Mouse (Mus musculus): ENCODE measurements around the gene Chmp5.

Chmp5 gene

DNA sequence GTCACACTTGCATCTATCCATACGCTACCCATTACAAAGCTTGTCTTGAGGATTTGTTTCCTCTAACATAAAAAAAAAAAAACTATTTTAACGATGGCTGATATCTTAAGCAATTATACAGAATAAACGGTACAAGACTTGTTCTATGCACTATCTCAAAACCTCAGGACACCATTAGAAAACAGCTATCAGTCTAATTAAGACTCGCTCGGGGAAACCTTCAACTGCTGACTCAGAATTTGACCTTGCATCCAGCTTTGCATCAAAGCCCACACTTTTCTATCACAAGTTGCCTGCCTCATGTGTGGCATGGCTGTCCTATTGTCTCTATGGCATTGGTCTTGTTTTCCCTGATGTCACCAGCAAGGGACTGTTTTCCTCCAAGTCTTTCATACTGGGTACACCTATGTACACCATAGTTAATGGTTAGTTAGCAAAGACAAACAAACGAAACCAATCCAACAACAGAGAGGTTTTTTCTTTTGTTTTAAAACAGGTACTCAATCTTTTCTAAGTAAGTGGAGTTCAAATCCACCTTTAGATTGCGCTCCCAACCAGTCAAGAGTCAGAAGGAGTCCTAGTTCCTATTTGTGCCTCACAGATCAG, 1.6 kb upstream of the Chmp5 start:
- no peak for DNase-seq (ENCODE audit: low read depth)

DNA sequence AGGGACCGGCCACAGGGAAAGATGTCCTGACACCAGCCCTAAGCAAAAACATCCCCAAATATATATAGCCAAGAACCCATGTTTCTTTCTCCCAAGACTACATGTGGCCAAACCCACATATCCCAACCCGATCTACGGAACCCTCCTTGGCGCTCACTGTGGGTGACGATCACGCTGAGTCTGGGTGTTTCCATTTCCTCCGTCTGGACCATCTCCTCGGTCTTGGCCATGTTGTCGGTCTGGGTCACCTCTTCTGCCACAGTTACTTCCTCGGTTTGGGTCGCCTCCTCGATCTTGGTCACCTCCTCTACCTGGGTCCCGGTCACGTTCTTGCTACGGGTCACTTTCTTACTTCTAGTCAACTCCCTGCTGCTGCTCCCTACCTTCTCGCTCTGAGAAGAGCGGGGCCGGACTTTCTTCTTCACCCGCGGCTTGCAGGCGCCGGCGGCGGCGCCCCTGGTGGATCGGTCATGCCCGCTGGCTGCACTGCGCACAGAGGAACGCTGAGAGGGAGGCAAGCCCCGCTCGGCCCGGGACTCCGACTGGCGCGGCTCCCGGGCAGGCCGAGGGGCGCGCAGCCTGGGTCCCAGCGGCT, 545 bp upstream of the Chmp5 start:
- peak; percentile 34 for DNase-seq (ENCODE audit: low read depth)

DNA sequence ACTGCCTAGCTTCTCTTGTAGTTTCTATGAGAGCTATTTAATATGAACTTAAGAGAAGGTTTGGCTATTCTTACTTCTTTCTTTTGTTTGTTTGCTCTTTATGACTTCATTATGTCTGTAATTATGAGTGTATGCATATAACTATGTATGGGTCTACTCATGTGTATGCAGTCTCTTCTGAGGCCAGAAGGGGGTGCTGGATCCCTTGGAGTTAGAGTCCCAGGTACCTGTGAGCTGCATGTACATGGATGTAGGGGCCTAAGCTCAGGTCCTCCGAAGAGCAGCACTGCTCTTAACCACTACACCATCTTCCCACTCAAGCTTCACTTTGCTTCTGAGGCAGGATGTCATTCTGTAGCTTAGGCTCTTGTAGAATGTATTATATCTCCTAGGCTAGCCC, 5.3 kb downstream of the Chmp5 start:
- peak; percentile 38 for DNase-seq (ENCODE audit: low read depth)

- DNase-seq (ENCODE audit: low read depth) = no peak
Observed at GRCm38 (mm10) chr4:40955942-40956341, 7.7 kb downstream of the Chmp5 start.

DNA sequence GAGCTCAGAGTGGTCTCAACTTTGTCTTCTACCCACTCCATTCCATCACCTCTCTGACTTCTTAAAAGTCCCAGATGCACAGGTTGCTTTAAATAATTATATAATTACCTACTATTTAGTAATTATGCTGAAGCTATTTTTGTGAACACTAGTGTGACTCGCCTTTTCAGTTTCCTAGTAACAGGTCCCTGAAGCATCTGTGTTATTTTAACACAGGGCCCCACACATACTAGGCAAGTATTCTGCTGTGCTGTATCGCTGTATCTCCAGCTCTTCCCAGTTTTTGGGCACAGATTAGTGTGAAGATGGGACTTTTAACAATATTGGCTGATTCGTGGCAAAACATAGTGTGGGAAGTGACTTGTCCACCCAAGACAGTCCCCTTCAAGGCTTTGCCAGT, 15.3 kb downstream of the Chmp5 start:
- DNase-seq (ENCODE audit: low read depth) = no peak

DNA sequence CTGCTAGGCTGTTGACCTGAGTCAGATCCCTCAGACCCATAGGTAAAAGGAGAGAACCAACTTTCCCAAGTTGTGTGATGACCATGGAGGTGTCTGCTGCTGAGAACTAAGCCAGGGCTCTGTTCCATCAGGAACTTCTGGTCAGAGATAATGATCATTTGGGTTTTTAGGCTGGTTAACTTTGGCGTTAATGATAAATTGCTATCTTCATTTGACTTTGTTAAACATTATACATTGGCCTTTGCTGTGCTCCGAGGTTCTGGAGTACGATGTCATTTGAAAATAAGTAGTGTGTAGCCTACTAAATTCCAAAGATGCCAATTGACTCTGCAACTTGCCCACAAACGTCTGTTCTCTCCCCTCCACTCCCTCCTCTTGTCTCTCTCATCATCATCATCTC, 21.0 kb downstream of the Chmp5 start:
- DNase-seq (ENCODE audit: low read depth) = no peak

GRCm38 (mm10) chr4:40969781-40970591, 21.8 kb downstream of the Chmp5 start:
- peak; percentile 7 for DNase-seq (ENCODE audit: low read depth)

GRCm38 (mm10) chr4:40970592-40970841, 22.3 kb downstream of the Chmp5 start:
- DNase-seq (ENCODE audit: low read depth) = no peak

DNA sequence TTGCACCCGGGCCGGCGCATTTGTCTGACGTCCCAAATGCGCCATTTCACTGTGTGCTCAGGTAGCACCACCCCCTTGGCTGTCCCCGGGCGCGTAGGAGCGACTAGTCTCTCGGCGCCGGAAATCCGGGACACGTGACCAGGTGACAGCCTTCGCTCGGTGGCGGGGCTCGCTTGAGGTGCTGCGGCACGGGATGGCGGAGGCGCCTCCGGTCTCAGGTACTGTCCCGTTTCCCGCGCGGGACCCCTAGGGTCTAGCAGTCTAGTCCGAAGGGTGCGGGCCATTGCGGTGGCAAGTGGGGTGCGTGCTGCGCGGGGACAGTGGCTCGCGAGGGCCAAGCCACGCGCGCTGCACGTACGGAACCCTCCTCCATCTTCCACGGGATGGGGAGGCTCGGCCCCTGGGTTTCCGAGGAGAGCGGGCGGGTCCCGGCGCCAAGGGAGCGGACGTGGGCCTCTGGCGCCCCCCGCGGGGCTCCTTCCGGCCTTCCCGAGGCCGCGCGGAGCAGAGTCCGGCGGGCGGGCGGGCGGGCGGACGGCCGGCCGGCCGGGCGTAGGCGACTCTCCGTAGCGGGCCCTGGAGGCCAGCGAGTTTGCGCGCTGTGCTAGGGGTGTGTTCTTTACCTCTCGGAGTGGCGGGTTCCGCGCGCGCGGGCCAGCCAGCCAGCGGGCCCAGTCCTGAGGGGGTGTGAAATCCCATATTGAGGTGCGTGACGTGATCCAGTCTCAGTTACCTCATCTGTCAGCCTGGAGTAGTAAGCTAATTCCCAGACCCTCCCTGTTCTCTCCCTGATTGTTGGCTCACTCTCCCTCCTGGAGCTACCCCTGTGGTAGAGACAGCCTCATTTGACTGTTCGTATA, 22.9 kb downstream of the Chmp5 start, which contains the start of gene Nfx1:
Gene Nfx1 (plus strand): TSS at position 65 of the 860 bp plus-strand sequence.
- peak; percentile 94 for DNase-seq (ENCODE audit: low read depth)

DNA sequence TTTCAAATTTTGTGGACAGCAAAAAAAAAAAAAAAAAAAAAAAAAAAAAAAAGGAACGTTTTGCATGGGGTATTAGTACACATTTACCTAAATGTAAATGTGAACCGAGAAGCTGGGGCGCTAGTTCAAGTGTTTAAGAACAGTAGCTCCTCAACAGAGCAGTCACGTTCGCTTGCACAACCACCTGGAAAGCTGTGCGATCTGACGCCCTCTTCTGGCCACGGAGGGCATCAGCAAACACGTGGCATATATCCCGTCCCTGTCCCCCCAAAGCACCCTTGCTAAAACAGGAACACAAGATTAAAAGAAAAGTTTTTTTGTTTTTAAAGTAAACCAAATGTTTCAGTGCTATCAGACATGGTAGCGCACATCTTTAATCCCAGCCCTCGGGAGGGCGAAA, 23.5 kb downstream of the Chmp5 start:
- DNase-seq (ENCODE audit: low read depth) = peak; percentile 65

DNA sequence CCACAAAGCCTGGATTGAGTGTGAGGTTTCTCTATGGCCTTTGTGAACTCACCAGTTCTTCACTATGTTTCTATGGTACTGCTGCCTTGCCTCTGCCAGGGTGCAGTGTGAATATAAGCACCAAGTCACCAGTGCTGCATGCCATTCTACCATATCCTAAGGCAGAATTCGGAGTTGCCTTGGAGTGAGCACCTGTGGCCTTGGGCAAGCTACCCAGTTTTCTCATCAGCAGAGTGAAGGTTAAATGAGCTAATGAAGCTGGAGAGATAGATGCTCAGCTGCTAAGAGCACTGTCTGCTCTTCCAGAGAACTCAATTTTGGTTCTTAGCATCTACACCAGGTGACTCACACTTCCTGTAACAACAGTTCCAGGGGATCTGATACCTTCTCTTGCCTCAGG, 25.8 kb downstream of the Chmp5 start:
- no peak for DNase-seq (ENCODE audit: low read depth)

DNA sequence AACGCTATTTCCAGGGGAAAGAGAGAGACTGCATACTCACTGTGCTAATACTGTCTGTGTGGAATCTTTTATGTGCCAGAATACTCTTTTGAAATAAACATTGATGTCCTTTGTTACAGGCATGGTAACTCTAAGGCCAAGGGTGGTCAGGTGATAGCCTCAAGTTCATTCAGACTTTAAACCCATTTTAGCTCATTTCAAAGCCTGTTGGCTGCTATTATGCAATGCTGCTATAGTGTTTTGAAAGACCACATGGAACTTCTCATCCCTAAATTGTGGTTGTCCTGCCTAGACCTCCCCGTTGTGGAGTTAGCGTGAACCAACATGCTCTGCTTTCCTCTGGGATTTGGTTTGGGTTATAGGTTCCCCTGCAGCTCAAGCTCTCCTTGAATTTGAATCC, 27.5 kb downstream of the Chmp5 start:
- DNase-seq (ENCODE audit: low read depth) = no peak

DNA sequence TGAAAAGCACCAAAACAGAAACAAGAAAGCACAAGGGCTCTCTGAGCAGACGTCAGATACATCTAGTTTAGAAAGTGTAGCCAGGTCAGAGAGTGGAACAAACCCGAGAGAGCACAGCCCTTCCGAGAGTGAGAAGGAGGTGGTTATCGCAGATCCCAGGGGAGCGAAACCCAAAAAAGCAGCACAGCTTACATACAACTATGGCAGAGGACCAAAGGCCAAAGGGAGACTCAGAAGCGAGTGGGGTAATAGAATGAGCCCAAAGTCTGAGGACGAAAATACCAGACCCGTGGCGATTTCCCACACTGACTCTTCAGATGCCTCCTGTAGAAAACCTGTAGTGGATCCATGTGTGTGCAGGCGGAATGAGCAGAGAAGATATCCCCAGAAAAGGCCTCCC, 28.4 kb downstream of the Chmp5 start:
- no peak for DNase-seq (ENCODE audit: low read depth)

- no peak for DNase-seq (ENCODE audit: low read depth)
Observed at GRCm38 (mm10) chr4:40979430-40979829, 31.2 kb downstream of the Chmp5 start.

DNA sequence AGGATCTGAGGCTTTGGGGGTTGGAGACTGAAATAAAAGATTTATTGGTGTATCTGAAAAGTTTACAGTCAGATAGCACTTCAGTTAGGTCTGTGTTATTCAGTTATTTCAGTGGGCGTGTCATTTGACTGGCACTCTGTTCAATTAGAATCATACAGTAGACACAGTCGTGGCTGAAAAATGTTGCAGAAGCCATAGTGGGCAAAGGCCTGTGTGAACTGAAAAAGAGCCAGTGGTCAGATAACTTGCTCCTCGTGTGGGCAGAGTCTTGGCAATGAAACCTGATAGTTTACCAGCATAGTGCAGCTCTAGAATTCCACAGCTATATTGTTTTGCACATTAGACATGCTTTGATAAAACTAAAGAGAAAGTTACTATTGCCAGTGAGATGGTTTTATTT, 34.3 kb downstream of the Chmp5 start:
- DNase-seq (ENCODE audit: low read depth) = peak; percentile 40

DNA sequence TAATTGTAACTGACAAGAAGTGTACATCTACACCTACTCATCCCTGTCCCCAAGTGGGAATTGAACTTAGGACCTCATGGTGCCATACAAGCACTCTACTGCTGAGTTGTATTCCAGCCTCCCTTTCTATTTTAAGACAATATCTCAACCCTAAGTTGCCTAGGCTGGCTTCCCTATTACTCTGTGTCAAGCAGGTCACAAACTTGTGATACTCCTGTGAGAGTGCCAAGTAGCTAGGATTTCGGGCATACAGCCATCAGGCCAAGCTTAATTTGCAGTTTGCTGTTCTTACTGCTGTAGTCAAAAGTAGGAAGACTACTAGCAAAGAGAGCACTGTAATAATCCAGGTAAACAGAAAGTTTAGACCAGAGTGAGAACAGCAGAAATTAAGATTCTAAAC, 35.5 kb downstream of the Chmp5 start:
- no peak for DNase-seq (ENCODE audit: low read depth)

DNA sequence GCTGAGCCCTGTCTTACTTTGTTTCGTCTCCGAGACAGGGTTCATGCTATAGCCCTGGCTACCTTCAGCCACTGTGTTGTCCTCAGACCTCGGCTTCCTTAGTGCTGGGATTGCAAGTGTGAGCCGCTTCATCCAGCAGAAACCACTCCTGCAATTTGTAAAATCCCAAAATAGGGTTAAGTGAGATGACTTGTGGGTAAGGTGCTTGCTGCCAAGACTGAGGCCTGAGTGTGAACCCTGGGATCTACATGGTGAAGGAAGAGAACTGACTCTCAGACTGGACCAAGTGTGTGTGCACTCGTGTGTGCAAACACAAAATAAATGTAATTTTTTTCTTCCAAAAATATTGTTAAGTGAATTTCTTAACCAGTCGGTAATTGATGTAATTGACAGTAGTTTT, 41.4 kb downstream of the Chmp5 start:
- DNase-seq (ENCODE audit: low read depth) = no peak

- no peak for DNase-seq (ENCODE audit: low read depth)
Observed at GRCm38 (mm10) chr4:40996302-40996701, 48.1 kb downstream of the Chmp5 start.

- DNase-seq (ENCODE audit: low read depth) = no peak
Observed at GRCm38 (mm10) chr4:40997916-40998315, 49.7 kb downstream of the Chmp5 start.

- no peak for DNase-seq (ENCODE audit: low read depth)
Observed at GRCm38 (mm10) chr4:41000271-41000670, 52.1 kb downstream of the Chmp5 start.

DNA sequence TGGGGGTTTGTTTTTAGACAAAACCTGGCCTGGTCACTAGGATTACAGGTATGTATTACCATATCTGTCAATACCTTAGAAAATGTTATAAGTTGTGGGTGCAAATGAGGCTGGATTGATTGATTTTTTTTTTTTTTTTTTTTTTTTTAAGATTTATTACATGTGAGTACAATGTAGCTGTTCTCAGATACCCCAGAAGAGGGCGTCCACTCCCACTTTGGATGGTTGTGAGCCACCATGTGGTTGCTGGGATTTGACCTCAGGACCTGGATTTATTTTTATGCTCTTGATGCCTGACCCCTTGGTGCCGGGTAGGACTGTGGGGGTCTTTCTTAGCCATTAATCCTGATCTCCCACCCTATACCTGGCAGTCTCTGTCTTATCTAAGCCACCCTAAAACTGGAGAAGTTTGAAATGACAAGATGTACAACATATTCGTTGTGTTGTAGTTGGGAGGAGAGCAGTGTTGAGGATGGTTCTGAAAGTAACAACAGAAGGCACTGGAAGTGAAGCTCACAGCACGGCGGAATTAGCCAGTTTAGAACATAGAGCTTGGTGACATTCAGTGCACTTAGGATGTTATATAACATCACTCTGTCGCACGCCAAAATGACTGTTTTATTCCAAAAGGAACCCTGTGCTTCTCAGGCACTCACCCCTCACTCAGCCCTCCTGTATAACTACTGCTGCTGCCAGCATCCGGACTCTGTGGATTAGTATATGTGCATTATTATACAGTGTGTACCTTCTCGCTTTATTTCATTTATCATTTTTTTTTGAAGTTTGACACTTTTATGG, 52.8 kb downstream of the Chmp5 start:
- no peak for DNase-seq (ENCODE audit: low read depth)

- DNase-seq (ENCODE audit: low read depth) = no peak
Observed at GRCm38 (mm10) chr4:41013351-41013750, 65.1 kb downstream of the Chmp5 start.

Measured in NIH3T3 (cell line).